Mouse (Mus musculus) left cerebral cortex, postnatal 36 days (tissue): ENCODE data around the gene Hbp1. TPM values are rescaled to one million over a fixed set of nuclear protein-coding genes. Genes with fewer than 3 reads are reported as not detected.

ENCODE experiments used
- DNase-seq, 2 experiments: peaks; one replicate each; pipeline ENCODE4 v3.0.0; 2021 to 2022; ENCODE audit warnings: low spot score in 2 of 2, mixed read lengths in 1 of 2
- intact Hi-C: fragments of 180-260 bp; cut with DNase I; formaldehyde crosslinking; loops from one replicate; pipeline ENCODE4 v1.15.1; 2025
- total RNA-seq, 2 experiments: library from RNA; stranded (reverse); gene quantifications; 2 replicates each; pipeline ENCODE4 v1.2.3; 2021

Hbp1 gene
- total RNA-seq, 2 experiments from 2014 or later = 19.5 to 24.6 TPM

DNA sequence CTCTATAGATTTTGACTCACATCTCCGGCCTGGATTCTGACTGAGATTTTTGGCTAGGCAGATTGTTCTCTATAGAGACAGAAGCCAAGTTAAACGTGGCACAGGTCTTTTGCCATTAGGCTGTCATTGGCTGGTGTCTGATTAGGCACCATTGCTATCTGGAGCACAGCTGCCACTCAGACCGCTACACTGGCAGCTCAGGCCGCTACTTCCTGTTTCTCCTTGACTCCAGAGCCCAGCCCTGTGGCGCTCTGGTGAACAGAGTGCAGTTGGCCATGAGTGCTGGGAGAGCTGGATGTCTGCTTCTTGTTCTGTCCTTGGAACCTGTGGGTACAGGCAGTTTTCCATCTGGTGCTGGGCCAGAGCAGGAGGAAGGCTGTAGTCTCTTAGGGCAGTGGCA lies 33.1 kb downstream of the Hbp1 start:
- no peak for DNase-seq
- intact Hi-C loops = no loop called here

- DNase-seq = no peak
- intact Hi-C loops = no loop called here
Measured at GRCm38 (mm10) chr12:31916691-31917090, 33.6 kb downstream of the Hbp1 start.

DNA sequence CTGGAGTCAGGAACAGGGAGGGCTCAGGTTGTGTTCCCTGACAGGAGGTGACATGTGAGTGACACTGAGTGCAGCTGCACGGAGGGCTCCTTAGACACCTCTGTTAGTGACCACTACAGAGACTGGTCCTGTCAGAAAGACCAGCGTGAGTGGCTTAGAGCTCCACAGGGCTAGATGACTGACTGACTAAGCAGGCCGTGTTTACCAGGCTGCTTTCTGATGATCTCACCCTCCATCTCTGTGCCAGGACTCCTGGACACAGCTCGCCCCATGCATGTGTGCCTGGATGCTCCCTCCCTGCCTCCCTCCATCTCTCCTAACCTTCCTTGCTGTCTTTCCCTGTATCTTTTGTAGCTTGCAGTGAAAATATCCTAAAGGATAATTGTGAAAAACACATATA lies 36.7 kb downstream of the Hbp1 start:
- intact Hi-C loops = no loop called here
- no peak for DNase-seq

DNA sequence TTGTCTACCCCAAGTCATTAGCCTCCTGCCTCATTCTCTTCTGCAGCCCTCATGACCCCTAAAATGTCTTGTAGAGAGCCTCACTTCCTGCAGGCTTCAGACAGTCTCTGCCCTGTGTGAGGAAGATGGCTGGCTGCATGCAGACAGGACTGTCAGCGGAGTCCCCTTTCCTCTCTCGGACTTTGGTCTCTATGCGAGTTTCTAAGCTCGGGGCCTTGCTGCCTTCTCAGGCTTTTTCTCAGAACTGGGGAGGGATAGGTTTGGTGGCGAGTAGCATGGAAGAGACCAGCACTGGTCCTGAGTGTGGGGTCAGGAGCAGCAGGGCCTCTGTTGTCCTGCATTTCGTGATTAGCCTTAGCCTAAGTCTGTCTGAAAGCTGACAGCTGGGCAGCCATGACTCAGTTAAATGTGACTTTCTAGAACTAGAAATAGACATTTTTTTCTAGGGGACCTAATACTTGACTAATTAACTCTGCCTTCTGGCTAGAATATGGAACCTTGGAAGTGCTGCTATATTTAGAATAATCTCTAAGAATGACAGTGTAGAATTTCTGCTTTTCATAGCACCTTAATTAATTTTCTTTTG lies 37.3 kb downstream of the Hbp1 start:
- intact Hi-C loops = no loop called here
- DNase-seq = no peak

GRCm38 (mm10) chr12:31907436-31907835 lies 42.9 kb downstream of the Hbp1 start:
- intact Hi-C loops = no loop called here
- no peak for DNase-seq

DNA sequence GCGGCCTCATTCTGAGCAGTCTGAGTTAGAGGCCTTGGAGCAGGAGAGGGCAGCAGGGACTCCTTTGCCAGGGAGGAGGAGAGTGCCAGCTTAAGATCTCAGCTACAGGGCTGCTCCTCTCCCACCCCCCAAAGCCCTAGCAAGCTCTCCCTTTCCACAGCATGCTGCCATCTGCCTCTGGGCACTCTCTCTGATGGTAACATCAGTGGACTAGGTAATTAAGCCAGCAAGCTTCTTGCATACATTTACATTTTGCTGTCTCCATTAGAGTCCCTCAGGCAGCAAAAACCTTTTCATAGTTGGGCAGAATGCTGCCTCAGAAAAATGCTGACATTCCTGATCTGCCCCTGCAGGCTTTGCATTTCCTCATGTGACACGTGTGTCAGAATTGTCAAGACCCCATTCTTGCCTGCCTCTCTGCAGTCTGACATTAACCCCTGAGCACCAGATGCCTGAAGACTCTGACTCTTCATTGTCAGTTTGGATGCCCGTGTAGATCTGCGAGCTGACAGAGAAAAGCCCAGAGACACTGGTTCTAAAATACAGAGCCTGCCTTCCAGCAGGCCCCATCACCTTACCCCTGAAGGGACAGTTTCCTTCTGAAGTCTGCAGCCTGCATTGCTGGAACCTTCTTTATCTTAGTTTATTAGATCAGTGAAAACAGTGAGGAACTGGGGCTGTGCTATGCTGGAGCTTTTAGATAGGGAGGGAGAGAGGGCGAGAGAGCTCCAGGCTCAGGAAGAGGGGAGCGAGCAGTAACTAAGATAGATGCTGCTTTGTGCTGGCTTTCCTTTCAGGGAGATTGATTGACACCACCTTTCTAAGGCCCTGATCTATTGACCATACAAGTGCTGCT lies 44.4 kb downstream of the Hbp1 start:
- no peak for DNase-seq
- intact Hi-C loops = no loop called here

DNA sequence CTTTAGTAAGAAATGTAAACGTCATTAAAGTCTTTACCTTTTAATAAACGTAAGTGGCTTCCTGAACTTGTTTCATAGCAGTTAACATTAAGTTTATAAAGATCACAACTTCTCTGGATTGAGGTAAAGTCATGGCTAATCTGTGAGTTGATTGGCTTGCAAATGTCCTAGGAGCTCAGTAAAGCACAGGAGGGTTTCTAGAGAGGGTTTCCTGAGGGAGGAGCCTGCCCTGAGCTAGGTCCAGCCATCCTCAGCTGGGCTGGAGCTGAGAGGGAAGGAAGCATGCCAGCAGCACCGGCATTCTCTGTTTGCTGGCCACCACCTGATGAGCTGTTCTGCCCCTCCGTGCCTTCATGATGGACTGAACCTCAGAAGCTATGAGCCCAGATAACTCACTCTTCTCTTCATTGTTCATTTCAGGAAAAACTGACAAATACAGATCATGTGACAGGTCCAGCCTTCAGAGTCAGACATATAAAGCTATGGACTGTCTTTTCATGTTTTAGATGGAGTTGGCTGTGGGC lies 49.9 kb downstream of the Hbp1 start:
- intact Hi-C loops = no loop called here
- DNase-seq = no peak

- intact Hi-C loops = loop anchor here (5.0 kb wide), 1 partner anchor 185 kb away; the partner anchor contains the start of gene Gpr22
- DNase-seq = no peak
Measured at GRCm38 (mm10) chr12:31897456-31897855, 52.9 kb downstream of the Hbp1 start.

DNA sequence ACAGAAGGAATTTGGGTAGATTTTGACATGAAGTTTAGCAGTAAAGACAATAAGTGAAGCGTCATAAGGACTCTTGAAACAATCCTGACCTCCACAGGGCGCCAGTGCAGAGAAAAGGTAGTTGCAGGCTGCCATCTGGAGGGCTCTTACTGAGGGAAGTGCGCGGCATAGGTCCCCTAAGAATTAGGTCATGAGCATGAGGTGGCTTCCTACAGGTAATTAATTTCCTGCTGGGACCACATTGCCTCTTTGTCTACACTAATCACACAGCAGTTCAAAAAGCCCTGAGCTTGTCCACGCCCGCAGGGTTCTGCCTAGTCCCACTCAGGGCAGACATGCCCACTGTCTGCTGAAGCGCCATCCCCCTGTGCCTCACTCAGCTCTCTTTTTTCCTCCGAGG lies 53.3 kb downstream of the Hbp1 start:
- peak in 1 of 2 experiments; percentile 33 for DNase-seq

GRCm38 (mm10) chr12:31896295-31896694 lies 54.0 kb downstream of the Hbp1 start:
- no peak for DNase-seq
- intact Hi-C loops = loop anchor here (5.0 kb wide), 1 partner anchor 184 kb away; the partner anchor contains the start of gene Gpr22

More for the DNA sequence above, 53.3 kb downstream of the Hbp1 start:
- intact Hi-C loops = loop anchor here (5.0 kb wide), 1 partner anchor 185 kb away; the partner anchor contains the start of gene Gpr22

DNA sequence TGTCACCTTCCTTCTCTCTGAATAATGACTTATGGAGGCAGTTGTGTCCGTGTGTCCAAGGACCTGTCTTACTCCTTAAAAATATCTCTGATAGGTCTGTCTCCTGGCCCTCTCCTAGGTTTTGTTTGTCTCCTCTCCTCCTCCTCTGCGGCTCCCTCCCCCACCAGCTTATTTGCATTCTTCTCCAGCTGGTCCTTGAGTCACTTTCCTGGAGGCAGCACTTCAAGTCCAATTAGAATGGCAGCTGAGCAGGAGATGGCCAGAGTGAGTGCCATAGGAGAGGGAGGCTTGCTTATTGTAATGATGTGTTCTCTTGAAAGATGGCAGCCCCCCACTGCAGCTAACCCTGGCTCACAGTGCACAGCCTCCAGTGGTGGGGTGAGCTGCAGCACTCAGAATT lies 54.4 kb downstream of the Hbp1 start:
- peak; percentile 62 to 64 for DNase-seq
- intact Hi-C loops = loop anchor here (5.0 kb wide), 1 partner anchor 184 kb away; the partner anchor contains the start of gene Gpr22

DNA sequence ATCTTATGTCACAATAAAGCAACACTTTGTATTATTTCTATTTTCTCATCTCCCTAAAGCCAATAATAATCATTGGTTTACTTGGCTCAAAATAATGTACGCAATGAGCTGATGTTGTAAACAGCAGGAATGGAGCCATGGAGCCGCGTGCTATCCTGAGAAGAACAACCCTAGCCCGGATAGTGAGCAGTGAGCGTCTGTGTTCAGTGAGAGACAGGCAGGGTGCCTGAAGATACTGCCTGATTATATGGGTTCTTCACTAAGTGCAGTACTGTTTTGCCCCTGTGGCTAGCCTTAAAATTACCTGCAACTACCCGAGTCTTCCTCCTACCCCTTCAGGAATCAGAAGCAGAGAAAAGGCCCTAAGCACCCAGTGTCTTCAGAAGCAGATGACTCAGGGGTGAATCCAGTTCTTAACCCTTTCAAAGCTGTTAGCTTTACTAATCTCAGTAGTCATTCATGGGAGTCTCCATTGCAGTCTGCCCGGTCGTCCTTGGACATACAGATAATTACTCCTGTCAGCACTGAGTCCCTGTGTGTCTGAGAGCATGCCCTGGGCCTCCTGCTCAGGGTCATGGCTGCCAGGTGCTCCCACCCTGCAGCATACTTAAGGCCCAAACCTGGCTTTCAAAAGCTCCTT lies 55.1 kb downstream of the Hbp1 start:
- intact Hi-C loops = loop anchor here (5.0 kb wide), 1 partner anchor 183 kb away; the partner anchor contains the start of gene Gpr22
- no peak for DNase-seq

DNA sequence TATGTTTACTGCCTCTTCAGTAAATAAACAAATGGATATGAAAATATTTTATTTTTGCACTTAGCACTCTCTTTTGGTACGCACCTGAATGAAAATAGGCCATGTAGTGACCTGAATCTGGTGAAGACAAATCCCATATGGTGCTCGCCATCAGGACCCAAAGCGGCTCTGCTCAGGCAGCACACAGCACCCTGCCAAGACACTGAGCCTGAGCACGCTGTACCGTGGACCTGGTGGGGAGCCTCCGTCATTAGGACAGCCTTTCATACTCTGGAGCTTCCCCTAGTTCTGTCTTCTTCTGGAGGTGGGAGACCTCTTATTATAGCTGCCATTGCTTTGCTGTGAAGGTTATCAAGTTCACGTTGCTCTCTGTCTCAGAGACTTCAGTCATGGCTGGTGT lies 57.6 kb downstream of the Hbp1 start:
- DNase-seq = no peak
- intact Hi-C loops = no loop called here

DNA sequence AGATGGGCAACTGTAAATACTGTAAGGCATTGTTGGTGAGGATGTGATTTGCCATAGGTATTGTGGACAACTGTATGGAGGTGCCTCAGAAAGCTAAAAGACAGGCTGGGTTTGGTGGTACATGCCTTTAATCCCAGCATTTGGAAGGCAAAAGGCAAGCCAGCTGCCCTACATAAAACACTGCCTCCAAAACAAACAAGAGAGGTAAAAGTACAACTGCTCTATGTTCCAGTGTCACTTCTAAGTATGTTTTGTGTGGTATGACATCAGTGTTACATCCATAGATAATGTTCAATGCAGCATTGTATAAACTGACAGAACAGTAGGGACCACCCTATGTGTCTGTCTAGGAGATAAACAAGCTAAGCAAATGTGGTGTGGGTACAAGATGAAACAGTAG lies 58.3 kb downstream of the Hbp1 start:
- intact Hi-C loops = no loop called here
- DNase-seq = no peak

DNA sequence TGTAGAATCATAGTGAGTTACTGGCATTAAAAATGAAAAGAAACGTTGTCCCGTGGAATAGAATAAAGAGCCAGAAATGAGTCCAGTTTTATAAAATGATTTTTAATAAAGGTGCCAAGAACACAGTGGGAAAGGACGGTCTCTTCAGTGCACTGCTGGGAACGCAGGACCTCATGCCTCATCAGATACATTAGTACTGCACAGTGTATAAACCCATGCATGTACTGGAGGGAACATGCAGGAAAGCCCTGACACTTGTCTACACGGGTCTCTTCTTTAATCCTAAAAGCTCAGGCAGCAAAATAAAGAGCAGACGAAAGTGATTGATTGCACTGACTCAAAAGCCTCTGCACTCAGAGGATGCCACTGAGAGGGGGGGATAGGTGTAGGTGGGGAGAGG lies 59.6 kb downstream of the Hbp1 start:
- DNase-seq = no peak
- intact Hi-C loops = no loop called here

DNA sequence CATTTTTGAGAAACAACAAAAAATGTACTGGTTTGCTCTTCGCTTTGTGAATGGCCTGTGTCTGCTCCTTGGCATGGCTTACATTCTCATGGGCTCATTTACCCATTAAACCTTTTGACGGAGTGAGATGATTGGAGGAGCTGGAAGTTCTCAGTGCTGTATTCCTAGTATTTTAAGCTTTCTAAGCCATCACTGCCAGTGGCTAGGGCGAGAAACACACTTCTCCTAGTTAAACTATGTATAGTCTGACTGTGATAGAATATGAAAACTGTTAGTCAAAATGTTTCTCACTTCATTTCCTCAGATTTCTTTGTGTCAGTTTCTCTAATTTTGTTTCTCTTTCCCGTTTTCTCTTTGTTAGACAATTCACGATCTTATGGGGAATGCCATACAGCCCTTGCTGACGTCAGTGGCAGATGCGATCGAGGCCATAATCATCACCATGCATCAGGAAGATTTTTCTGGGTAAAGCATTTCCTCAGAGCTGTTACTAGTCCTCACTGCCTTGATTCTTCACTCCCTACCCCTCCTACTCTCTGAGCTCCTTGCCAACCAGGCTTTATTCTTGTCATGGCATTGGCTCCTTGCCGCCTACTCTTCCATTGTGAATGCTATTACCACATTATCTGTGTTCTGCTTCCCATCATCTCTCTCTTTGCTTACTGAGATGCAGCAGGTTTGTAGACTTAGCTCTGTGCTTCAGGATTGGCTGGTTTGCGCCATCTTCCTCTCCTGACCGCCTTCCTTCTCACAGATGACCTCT lies 64.3 kb downstream of the Hbp1 start:
- intact Hi-C loops = no loop called here
- peak; percentile 73 to 75 for DNase-seq

DNA sequence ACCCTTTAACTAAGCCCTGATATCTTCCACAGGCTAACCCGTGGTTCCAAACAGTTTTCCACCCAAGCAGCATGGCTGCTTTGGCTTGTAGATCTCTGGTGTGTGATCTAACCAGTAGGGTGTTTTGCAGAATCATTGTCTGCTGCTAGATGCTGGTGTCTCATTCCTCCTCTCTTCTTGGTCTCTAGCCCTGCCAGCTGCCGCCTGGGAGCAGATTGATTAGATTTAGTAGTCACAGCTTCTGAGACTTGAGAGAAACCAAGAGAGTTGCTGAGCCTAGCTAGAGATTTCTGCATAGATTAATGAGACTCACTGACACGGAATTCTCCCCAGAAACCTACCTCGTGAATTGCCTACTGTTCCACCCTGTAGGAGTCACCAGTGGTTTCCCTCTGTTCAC lies 65.3 kb downstream of the Hbp1 start:
- intact Hi-C loops = no loop called here
- no peak for DNase-seq

DNA sequence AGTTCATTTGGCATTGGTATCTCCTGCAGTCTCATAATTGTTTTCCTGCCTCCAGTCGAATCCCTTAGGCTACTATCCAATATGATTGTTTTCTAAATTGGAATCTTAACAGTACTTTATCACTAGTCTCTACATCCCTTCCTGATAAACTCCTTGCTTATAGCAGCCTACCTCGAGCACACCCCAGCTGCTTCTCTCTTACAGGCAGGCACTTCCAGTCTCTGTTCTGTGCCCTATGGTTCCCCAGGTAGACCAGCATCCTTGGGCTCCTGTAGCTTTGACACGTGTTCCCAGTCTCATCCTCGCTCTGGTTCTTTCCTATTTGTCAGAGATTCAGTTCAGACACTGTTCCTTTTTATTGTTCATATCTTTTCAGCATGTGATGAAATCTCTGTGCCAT lies 66.0 kb downstream of the Hbp1 start:
- intact Hi-C loops = no loop called here

DNA sequence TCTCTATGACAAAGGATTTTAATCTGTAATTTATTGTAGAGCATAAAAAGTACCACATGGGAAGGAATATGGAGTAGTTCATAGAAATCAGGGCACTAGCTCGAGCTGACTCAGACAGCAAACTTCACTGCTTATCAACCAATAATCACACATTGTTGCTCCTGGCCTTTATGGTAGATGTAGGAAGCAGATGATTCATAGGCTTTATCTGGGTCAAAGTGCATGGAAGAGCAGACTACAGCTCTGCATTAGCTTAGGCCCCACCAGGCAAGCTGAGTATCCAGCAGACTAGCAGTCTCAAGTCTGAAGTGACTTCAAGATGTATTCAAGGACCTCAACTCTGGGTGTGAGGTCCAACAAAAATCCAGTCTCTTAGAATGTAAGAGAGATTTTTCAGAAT lies 67.6 kb downstream of the Hbp1 start:
- no peak for DNase-seq
- intact Hi-C loops = no loop called here

More for the DNA sequence above, 66.0 kb downstream of the Hbp1 start:
- no peak for DNase-seq

DNA sequence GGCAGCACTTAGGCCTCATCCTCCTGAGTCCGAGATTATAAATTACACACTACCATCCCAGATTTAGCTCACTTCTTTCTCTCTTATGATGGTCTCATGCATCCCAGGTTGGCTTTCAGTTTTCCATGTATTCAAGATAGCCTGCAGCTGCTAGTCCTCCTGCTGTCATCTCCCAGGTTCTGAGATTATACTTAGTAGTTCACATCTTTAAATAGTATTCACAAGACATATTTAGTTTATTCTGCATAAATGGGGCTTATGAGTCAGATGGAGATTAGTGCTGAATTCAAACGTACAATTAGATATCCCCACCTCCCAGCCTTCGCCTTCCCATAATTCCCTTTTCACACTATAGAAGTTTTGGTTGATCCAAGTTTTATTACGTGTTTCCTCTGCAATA lies 73.6 kb downstream of the Hbp1 start:
- no peak for DNase-seq
- intact Hi-C loops = no loop called here
